Mouse (Mus musculus) c-Kit-positive CD71-negative TER-119-negative erythroid progenitor cells, embryonic 14.5 days (primary cell): ENCODE measurements around the gene Gm4981.
"Not testable (repeated sequence)": the region's sequence is repeated elsewhere in the genome, so short reads cannot be mapped to it uniquely, and the experiment has no call there.

ENCODE experiments used
- DNase-seq: peaks from one replicate; pipeline ENCODE4 v3.0.0-alpha.2; 2013; ENCODE audit warnings: low read depth

Gm4981 gene

GRCm38 (mm10) chr10:58223161-58223560, 13.3 kb downstream of the Gm4981 start:
- not testable (repeated sequence) for DNase-seq

DNA sequence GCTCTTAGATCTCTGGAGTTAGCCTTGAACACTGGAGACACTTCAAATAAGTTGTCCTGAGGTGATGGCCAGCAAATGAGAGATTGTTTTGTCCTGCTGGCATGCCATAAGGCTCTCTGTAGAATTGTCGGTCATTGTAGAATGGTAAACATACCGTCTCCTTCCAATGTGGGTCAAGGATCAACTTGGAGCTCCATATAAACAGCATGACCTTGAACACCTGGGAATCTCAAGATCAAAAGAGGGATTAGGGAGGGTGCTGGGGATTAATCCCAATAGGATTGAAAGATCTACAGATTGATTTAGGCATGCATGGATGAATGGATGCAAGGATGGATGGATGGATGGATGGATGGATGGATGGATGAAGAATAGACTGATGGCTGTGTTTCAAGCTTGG, 14.9 kb downstream of the Gm4981 start:
- DNase-seq, result not testable (repeated sequence)

DNA sequence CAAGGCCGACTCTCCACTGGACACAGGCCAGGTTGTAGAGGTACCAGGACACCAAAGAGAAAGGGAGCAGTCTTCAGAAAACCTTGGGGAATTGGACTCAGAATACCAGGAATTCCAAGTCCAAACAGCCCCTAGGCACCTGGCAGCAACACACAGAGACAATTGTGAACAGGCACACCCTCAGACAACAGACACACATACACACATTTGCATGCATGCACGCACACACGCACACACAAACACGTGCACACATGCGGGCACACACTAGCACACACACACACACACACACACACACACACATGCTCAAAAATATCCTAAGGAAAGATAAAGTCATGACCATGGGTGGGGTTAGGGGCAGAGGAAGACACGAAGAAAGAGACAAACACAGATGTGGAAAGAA, 15.8 kb downstream of the Gm4981 start:
- no peak for DNase-seq

DNA sequence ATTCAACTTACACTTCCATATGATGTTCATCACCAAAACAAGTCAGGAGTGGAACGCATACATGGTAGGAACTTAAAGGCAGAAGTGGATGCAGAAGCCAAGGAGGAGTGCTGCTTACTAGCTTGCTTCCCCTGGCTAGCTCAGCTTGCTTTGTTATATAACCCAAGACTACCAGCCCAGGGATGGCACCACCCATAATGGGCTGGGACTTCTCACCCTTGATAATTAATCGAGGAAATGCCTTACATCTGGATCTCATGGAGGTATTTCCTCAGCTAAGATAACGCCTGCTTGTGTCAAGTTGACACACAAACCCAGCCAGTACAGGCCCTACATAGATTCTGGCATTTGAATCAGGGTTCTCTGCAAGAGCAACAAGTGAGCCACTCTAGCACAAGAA, 19.1 kb downstream of the Gm4981 start:
- DNase-seq, result no peak

- no peak for DNase-seq
Observed at GRCm38 (mm10) chr10:58215353-58215752, 21.1 kb downstream of the Gm4981 start.

GRCm38 (mm10) chr10:58214934-58215333, 21.6 kb downstream of the Gm4981 start:
- DNase-seq, result no peak

- DNase-seq, result no peak
Observed at GRCm38 (mm10) chr10:58214497-58214896, 22.0 kb downstream of the Gm4981 start.

DNA sequence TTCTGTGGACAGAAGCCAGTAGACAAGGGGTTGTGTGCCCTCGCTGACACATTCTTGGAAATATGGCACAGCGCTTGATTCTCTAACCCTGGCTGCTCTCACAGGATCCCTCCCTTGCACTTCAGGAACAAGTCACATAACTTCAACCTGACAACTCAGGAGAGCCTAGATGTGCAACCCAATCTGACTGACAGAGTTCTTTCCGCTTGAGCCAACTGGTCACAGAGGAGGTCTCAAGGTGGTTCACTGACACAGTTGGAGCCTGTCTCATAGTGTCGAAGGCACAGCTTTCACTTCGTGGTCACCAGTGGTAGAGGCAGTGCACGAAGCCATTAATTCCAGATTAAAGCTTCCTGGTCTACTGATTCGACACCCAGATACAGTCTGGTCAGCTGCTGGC, 24.3 kb downstream of the Gm4981 start:
- DNase-seq, result no peak

- no peak for DNase-seq
Observed at GRCm38 (mm10) chr10:58211213-58211612, 25.3 kb downstream of the Gm4981 start.

- DNase-seq, result no peak
Observed at GRCm38 (mm10) chr10:58210514-58210913, 26.0 kb downstream of the Gm4981 start.

- DNase-seq, result no peak
Observed at GRCm38 (mm10) chr10:58209710-58210467, 26.6 kb downstream of the Gm4981 start.

- DNase-seq, result no peak
Observed at GRCm38 (mm10) chr10:58206639-58207404, 29.7 kb downstream of the Gm4981 start.

GRCm38 (mm10) chr10:58205986-58206385, 30.5 kb downstream of the Gm4981 start:
- DNase-seq, result no peak
